In the genomic region with DNA sequence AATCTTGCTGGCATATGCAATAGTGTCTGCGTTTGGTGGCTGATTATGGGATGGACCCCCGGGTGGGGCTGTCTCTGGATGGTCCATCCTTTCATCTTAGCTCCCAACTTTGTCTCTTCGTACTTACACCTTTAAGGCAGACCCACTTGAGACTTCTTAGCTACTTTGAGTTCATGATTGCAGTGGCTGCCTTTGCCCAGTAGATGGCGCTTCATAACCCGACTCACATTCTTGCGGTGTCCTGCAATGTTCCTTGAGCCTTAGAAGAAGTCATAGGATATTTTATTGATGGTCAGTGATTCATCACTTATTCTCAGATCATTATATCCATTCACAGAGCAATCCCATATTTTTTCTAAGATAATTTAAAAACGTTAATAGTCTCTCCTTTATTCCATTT, we compare ENCODE assay signal across 7 mouse cellular contexts. TPM values are rescaled to one million over a fixed set of nuclear protein-coding genes. Genes with fewer than 3 reads are reported as not detected.
A peak's percentile ranks its signal among the peaks of the same experiment; 100 is the strongest.
DNase-seq lines count a peak whose midpoint lies in the region; ATAC-seq and TF ChIP-seq lines count a peak whose summit lies in the region.

No protein-coding gene starts in this region.

- ATAC-seq in activated CD4-positive, CD25-positive, alpha-beta regulatory T cell, adult 4 months: peak; percentile 61
- ATAC-seq in limb, embryonic 13.5 days (ENCODE audit: low FRiP score, low read depth): peak; percentile 54; the same call in 1 of the 2 replicates

- H3K4me1 ChIP-seq in spleen, adult 2 months (ENCODE audit: control insufficient read depth, insufficient read depth, insufficient read length): no peaks in the 10 kb centered on the region
- no peaks in the 10 kb centered on the region for H3K4me1 ChIP-seq in embryonic fibroblast, embryonic 13.5 days (ENCODE audit: control insufficient read depth, insufficient read depth, low read length)
- no peaks in the 10 kb centered on the region for H3K4me1 ChIP-seq in limb, embryonic 13.5 days

- H3K36me3 ChIP-seq in spleen, adult 2 months (ENCODE audit: control insufficient read depth, insufficient read depth, low read length): no peaks in the 10 kb centered on the region
- no peaks in the 10 kb centered on the region for H3K36me3 ChIP-seq in limb, embryonic 13.5 days

- no peaks in the 10 kb centered on the region for H3K27me3 ChIP-seq in spleen, adult 2 months (ENCODE audit: control insufficient read depth, insufficient read depth, low read length)
- no peaks in the 10 kb centered on the region for H3K27me3 ChIP-seq in limb, embryonic 13.5 days

- H3K27ac ChIP-seq in spleen, adult 2 months (ENCODE audit: insufficient read depth, low read length): no peak overlapping the region
- no peak overlapping the region for H3K27ac ChIP-seq in embryonic fibroblast, embryonic 13.5 days (ENCODE audit: insufficient read depth, low read length)
- no peak overlapping the region for H3K27ac ChIP-seq in limb, embryonic 13.5 days

- no peak overlapping the region for H3K9ac ChIP-seq in limb, embryonic 13.5 days

- peak; percentile 39; the same call in 1 of the 2 replicates for TF ChIP-seq CTCF in spleen, adult 2 months (IDR thresholded peaks at IDR 0.05; ENCODE audit: extremely low read depth, insufficient read depth, insufficient read length, insufficient replicate concordance)
- peak; percentile 53; the same call in 1 of the 2 replicates for TF ChIP-seq CTCF in embryonic fibroblast, embryonic 13.5 days (IDR thresholded peaks at IDR 0.05; ENCODE audit: borderline replicate concordance, insufficient read depth, low read length)

- no peak overlapping the region for H3K4me2 ChIP-seq in limb, embryonic 13.5 days (replicated peaks)

- no peak for DNase-seq in spleen, adult 2 months (ENCODE audit: low read depth in 1 of 2, low spot score in 2 of 2)
- DNase-seq in spleen, postnatal 36 days (ENCODE audit: low spot score in 2 of 2): no peak
- DNase-seq in hindlimb bud, embryonic 11.5 days (ENCODE audit: extremely low spot score, low read depth, low spot score): peak; percentile 30
- peak; percentile 81 for DNase-seq in retina, embryonic 14.5 days (ENCODE audit: low spot score)

- H3K4me3 ChIP-seq in spleen, adult 2 months (ENCODE audit: extremely low read depth, insufficient read depth, insufficient read length): no peak overlapping the region
- H3K4me3 ChIP-seq in embryonic fibroblast, embryonic 13.5 days (ENCODE audit: insufficient read depth, low read length): no peak overlapping the region
- no peak overlapping the region for H3K4me3 ChIP-seq in limb, embryonic 13.5 days

- H3K9me3 ChIP-seq in limb, embryonic 13.5 days: no peaks in the 10 kb centered on the region

- no peak for TF ChIP-seq POLR2A in spleen, adult 2 months (IDR thresholded peaks at IDR 0.05; ENCODE audit: low read depth, low read length)
- TF ChIP-seq POLR2A in embryonic fibroblast, embryonic 13.5 days (IDR thresholded peaks at IDR 0.05; ENCODE audit: low read depth, low read length): no peak

- 10% methylated on average over 7 of the region's 7 CpGs for WGBS in spleen, adult 2 months
- WGBS in limb, embryonic 13.5 days: 9% methylated on average over 7 of the region's 7 CpGs

RNA-seq across cellular contexts. Expression of a gene that starts 38.5 kb away (rescaled TPM):
- 0.07 and 0.11 TPM in 2 replicates for polyA plus RNA-seq in spleen, adult 2 months (2012; rRNA removed)
- polyA plus RNA-seq in activated CD4-positive, CD25-positive, alpha-beta regulatory T cell, adult 4 months (2017; shearing (Covaris generic)): not detected
- polyA plus RNA-seq in embryonic fibroblast, embryonic 13.5 days (2011; ENCODE audit: insufficient read length, low read depth, missing spikeins): 0.40 TPM in 1 of 2 replicates, not detected in the other
- 0.57 and 1.2 TPM in 2 replicates for polyA plus RNA-seq in limb, embryonic 13.5 days (2015; fragmentation: Nextera tagmentation; extraction: Ambion mirVana)

Comparison
In these comparisons a context has a peak if more than half of its experiments do, and no peak if none do; other contexts are left out.
1. DNase-seq: peak in hindlimb bud, embryonic 11.5 days (single experiment) and retina, embryonic 14.5 days (single experiment); none in spleen, adult 2 months (0 of 2) and spleen, postnatal 36 days (0 of 2).